25 mouse cellular contexts compared by ENCODE assay signal in the genomic region with DNA sequence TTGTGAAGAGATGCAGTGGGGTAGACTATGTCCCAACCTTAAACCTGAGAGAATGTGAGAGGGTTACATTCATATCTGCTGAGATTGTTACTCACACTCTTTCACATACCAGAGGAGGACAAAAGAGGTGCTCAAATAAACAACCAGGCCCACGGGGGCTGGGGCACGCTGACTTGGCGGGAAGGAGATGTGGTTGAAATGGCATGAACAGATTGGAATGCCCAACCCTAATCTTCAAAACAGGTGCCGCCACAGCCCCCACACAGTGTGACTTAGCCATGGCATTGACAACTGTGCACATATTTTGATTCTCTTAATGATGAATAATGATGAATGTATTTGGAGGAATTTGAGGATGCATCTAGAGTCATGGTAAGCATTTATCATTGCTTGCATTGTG.
"Had no signal": no experiment of that assay in that cellular context is flagged by ENCODE, and none has a peak within 500 bp of the region (broad histone marks: within the 10 kb centered on the region; RNA-seq: fewer than 3 reads in every experiment).

No protein-coding gene starts in this region.

- H3K9ac ChIP-seq: hindbrain, embryonic 12.5 days; hindbrain, embryonic 15.5 days; limb, embryonic 12.5 days; liver, embryonic 13.5 days; liver, embryonic 15.5 days had no signal

- H3K36me3 ChIP-seq: hindbrain, embryonic 10.5 days; hindbrain, embryonic 12.5 days; hindbrain, embryonic 15.5 days; limb, embryonic 10.5 days; limb, embryonic 12.5 days; liver, embryonic 13.5 days; liver, embryonic 15.5 days had no signal

- DNase-seq: gastrocnemius, adult 2 months; gastrocnemius, postnatal 10 days; gastrocnemius, postnatal 25 days; heart, postnatal 10 days; heart, postnatal 4 days; kidney, adult 11 months; kidney, adult 2 months; kidney, adult 9 months; kidney, postnatal 14 days; kidney, postnatal 36 days; layer of hippocampus, adult 9-11 months; layer of hippocampus, postnatal 36 days; liver; liver, embryonic 13.5 days had no signal

- H3K27ac ChIP-seq: gastrocnemius, adult 2 months; hindbrain, embryonic 10.5 days; hindbrain, embryonic 12.5 days; hindbrain, embryonic 15.5 days; hindbrain, postnatal 0 days; kidney, postnatal 0 days; limb, embryonic 10.5 days; limb, embryonic 12.5 days; liver, embryonic 13.5 days; liver, embryonic 15.5 days had no signal

- H3K4me1 ChIP-seq: hindbrain, embryonic 10.5 days; hindbrain, embryonic 15.5 days; limb, embryonic 10.5 days; limb, embryonic 12.5 days; liver, embryonic 13.5 days; liver, embryonic 15.5 days had no signal

- H3K4me3 ChIP-seq: gastrocnemius, adult 2 months; hindbrain, embryonic 10.5 days; hindbrain, embryonic 12.5 days; hindbrain, embryonic 15.5 days; limb, embryonic 10.5 days; limb, embryonic 12.5 days; liver, embryonic 13.5 days; liver, embryonic 15.5 days had no signal

- H3K9me3 ChIP-seq: hindbrain, embryonic 10.5 days; hindbrain, embryonic 12.5 days; hindbrain, embryonic 15.5 days; limb, embryonic 10.5 days; limb, embryonic 12.5 days; liver, embryonic 13.5 days; liver, embryonic 15.5 days had no signal

- H3K27me3 ChIP-seq: hindbrain, embryonic 12.5 days; hindbrain, embryonic 15.5 days; liver, embryonic 13.5 days had no signal

- ATAC-seq: hindbrain, postnatal 0 days; intestine, embryonic 16.5 days had no signal

- H3K4me2 ChIP-seq: heart, embryonic 11.5 days; hindbrain, embryonic 12.5 days; hindbrain, embryonic 15.5 days; limb, embryonic 12.5 days; liver, embryonic 11.5 days; liver, embryonic 13.5 days; liver, embryonic 15.5 days had no signal
